Mouse (Mus musculus) natural killer cell, adult 2 months (primary cell): ENCODE results near the gene Avp.

Experiments used
- DNase-seq, 2 experiments: peaks; one replicate each; pipeline ENCODE4 v3.0.0; 2022; ENCODE audit warnings: low spot score in 2 of 2

Gene Avp

DNA sequence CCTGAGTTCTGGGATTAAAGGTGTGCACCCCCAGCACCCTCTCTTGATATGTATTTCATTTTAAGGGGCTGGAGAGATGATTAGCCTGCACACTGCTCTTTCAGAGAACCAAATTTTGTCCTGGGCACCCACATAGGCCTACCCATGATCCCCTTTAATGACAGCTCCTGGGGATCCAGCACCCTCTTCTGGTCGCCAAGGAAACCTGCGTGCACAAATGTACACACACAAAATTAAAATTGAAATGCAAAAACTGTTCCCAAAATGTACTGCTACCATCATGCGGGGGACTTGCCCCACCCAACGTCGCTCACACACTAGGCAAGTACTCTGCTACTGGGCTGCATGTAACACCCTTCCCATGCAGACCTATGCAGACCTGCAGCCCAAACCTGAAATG, 7.4 kb downstream of the Avp start:
- no peak for DNase-seq

DNA sequence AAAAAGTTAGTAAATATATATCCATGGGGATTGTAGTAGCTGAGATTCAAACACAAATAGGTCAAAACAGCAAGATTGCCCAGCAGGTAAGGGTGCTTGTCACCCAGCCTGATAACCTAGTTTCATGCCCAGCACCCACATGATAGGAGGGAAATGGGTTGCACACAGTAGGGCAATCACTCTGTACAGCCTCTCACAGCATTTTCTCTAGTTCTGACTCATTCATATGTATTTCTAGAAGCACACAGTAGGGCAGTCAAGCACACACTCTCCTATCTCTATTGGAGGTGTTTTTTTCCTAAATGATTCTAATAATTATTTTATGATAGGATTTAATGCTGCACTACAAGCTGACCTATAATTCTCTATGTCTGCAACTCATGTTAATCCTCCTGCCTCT, 12.4 kb downstream of the Avp start:
- DNase-seq = no peak

DNA sequence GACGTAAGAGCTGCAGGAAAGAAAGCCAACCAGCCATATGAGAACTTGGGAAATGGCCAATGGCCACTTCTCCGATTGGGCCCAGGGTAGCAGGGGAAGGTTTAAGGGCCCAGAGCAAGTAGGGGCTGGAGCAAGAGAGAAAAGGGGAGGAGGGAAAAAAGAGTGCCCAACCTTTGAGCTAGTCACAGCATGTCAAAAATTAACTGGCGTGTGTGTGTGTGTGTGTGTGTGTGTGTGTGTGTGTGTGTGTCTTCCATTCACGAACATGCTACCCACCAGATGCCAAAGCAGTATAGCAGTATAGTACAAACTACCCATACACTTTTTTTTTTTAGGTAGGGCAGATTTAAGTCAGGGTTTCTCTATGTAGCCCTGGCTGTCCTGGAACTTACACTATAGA, 13.4 kb downstream of the Avp start:
- DNase-seq = no peak

DNA sequence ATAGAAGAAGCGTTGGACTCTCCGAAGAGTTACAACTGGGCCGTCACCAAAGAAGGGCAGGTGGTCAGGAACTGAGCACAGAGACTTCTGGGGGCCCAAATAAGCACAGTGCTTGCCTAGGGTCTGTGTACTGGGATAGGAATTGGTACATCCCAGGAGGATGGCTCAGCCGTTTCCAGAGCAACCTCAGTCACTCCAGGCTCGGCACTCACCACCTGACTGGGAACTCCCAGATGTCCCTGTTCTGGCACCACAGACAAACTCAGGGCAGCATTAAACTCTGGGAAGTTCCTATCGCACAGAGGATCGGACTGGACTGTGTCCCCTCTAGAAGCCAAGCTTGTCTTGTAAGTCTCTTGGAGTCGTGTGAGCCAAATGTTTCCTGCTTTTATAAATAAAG, 17.4 kb downstream of the Avp start:
- DNase-seq = no peak

DNA sequence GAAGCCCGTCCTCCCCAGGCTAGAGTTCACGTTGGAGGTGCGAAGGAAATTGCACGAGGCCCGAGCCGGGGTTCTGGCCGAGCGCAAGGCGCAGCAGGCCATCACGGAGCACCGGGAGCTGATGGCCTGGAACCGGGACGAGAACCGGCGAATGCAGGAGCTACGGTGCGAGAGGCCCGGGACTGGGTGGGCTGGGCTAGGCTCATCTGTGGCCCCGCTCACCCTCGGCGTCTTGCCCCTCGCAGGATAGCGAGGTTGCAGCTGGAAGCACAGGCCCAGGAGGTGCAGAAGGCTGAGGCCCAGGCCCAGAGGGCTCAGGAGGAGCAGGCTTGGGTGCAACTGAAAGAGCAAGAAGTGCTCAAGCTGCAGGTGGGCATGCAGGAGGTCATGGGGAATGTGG, 18.3 kb downstream of the Avp start:
- DNase-seq = no peak

DNA sequence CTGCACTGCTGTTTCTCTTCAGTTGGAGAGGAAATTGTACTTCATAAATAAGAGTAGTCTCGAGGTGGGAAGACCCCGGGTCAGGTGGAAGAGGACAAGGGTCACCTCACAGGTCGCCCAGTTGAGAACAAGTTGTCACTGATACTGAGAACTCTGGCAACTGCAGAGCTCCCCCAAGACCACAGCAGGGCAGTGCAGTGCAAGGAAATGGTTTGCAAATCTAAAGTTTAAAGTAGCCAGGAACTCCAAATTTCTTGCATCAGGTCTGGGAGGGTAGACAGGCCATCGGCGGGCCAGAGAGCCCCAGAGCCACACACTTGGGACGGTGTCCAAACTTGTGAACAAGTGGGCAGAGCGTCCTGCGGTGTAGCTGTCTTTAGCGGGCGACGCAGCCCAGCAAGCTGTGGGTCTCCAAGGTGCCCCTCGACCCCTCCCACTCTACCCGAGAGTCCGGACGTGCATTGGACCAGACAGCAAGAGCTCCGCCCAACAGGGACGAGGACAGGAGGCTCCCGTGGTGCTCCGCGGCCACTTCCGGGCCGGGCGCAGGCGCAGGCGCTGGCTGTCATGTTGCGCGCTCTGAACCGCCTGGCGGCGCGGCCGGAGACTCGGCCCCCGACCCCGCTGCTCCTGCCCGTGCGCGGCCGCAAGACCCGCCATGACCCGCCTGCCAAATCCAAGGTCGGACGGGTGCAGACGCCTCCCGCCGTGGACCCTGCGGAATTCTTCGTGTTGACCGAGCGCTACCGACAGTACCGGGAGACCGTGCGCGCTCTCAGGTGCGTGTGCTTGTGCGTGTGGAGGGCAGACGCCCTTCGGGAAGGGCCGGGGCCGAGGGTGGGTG, 18.9 kb downstream of the Avp start, which contains the start of gene Mrps26:
TSS of gene Mrps26 (plus strand) at position 531 of the 844 bp plus-strand sequence.
- peak; percentile 85 to 87 for DNase-seq

DNA sequence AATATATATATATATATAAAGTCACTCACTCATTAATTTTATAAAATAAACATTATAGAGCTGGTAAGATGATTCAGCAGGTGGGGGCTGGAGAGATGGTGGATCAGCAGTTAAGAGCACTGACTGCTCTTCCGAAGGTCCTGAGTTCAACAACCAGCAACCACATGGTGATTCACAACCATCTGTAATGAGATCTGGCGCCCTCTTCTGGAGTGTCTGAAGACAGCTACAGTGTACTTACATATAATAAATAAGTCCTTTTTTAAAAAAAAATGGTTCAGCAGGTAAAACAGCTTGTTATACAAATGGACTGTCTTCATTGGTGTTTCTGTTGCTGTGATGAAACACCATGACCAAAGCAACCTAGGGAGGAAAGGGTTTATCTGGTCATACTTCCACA, 24.3 kb downstream of the Avp start:
- DNase-seq = no peak

DNA sequence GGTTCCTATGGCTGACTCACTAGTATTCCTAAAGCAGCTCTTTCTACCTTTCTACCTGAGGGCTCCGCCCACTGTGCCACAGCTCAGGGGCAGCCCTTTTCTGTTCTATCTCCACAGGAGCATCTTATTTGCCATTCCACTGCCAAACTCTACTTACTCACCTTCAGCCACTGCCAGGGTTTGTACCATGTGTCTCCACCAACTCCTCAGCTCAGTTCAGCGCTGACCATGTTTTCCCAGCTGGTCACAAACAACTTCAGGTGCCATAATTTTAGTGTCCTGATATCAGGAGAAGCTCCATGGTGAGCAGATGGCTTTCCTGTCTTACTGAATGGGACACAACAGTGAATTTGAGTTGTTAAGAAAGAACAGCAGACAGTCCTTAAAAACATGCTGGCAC, 24.9 kb downstream of the Avp start:
- no peak for DNase-seq

DNA sequence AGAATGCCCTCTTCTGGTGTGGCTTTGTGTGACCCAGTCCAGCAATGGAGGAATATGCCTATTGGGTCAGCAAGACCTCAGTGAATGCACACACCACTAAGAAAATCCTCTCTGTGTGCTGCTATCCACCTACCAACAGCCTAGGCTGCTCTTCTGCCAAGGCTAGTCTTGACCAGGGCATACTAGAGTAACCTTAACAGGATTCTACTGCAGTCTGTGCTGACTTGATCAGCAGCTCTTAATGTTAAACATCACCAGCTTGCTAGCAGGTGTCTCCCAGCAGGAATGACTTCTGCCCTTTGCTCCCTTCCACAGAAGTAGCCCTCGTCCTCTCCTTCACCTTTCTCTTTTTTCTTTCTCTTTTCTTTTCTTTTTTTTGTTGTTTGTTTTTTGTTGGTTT, 26.1 kb downstream of the Avp start:
- no peak for DNase-seq

DNA sequence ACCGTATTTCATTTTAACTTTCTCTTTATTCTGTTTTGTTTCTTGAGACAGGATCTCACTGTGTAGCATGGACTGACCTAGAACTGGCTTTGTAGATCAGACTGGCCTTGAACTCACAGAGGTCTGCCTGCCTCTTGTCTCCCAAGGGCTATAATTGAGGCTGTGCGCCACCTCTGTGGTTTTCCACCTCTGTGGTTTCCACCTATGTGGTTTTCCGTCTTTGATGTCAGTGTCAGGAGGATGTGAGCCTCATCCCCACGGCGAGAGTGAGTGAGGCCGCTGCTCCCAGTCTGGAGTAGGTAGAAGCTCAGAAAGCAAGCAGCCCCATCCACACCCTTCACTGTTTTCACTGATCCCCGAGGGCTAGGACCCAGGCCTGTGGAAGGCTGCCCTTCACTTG, 27.5 kb downstream of the Avp start:
- DNase-seq = no peak

DNA sequence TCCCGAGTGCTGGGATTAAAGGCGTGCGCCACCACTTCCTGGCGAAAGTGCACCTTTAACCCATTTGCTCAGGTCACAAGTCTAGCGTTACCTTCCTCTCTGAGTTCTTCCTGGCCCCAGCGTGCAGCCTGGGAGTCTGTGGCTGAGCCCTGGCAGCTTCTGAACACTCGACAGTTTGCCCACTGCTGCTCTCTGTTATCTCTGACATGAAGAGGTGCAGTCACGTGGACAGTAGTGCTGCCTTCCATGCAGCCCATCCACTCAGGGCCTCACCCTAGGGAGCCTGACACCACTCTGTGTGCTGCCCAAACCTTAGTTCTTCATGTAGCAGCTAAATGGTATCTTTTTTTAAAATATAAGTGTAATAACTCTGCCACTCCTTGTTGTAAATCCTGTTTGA, 35.4 kb downstream of the Avp start:
- no peak for DNase-seq

DNA sequence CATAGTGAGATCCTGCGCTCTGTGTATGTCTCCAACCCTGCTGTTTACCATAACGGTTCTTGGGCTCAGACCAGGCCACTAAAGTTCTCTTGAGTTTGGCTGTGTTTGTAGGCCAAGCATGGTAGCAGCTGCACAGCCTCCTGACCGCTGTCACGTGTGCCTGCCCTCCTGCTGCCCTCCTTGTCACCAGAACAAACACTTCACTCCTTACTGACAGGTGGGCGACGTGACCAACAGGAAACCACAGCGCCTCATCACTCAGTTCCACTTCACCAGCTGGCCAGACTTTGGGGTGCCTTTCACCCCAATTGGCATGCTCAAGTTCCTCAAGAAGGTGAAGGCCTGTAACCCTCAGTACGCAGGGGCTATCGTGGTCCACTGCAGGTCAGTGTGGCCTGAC, 42.1 kb downstream of the Avp start:
- peak; percentile 39 to 45 for DNase-seq

DNA sequence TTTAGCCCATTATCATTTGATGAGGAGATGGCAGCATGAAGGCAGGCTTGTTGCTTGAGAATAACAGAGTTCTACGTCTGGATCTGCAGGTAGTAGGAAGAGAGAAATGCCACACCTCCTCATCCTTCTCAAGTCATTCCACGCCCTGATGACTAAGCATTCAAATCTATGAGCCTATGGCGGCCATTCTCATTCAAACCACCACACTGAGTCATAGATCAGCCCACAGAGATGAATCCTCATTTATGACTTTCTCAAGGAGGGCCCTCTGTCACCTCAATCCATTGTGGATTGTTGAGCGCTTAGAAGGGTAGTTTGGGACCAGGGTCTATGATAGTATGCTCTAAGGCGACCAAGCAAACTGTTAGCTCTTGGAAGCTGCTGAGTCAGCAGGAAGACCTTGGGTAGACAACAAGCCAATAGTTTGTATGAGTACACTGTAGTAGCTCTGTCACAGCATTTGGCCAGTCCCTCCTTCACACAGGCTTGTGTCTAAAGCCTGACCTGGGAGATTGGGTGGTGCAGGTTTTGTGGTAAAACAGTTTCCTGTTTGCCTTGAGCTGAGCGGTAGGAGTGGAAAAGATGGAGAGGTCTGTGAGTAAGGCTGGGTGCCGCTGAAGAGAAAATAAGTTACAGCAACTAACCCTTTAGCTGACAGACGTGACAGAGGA, 43.3 kb downstream of the Avp start:
- peak in 1 of 2 experiments; percentile 20 for DNase-seq

DNA sequence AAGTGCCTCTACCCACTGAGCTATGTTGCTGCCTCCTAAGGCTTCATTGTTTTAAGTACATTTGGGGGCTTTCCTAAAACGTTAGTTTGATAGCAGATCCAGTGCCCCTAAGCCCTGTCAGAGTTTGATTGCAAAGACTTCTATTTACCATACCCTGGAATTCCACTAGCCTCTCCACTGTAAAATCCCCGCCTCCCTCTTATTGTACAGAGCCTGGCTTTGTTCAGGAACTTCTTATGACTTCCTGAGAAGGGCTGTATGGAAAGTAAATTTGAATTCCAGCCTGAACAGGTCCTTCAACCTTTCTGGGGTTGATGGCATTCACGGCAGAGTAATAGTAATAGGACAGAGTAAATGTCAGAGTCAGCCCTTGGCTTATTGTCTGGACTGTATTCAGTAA, 45.5 kb downstream of the Avp start:
- no peak for DNase-seq

DNA sequence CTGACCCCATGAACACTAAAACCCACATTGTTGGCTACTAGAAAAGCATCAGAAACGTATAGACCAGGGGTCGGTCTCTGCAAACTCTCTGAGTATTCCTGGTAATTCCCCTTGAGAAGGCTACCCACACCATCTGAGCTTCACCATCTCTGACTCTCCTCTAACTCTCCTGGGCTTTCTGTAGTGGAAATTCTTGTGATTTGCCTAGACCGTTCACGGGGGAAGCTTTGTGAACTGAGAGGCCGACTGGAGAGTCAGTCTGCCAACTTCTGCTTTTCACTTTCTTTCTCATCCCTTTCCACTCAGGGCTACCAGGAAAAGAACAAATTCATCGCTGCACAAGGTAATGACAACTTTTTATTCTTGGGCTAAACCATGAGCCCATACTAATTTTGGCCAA, 47.3 kb downstream of the Avp start:
- no peak for DNase-seq

DNA sequence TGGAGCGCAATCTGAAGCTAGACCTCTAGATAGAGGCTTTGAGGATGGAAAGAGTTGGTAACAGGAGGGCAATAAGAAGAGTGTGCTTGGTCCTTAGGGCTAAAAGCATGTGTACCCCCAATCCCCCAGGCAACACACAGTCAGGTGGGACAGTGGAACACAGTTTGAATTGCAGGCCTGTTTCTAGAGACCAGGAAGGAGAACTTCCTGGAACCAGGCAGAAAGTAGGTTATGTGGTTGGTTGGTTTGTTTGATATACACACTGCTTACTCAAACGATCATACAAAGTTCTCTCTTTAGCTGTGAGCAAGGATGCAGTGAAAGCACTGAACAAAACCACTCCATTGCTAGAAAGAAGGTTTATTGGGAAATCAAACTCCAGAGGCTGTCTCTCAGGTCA, 50.2 kb downstream of the Avp start:
- no peak for DNase-seq
